31 mouse cellular contexts compared by ENCODE assay signal in the genomic region with DNA sequence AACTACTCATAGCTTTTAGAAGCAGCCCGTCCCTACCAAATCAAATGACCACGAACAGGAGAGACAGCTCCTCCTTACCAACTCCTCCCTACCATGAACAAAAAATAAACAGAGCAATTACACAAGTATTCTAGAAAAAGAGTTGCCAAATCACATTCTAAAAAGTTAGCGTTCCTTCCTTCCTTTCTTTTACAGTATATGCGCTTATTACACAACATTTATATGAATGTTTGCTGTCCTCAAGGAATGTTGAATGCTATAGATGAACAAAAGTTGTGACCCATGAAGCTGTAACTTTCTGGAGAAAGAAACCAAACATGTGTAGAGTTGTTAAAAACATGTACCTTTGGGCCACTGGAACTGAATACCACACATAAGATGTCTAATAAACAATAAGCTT. TPM values are rescaled to one million over a fixed set of nuclear protein-coding genes. Genes with fewer than 3 reads are reported as not detected.
DNase-seq lines count a peak whose midpoint lies in the region; ATAC-seq lines count a peak whose summit lies in the region.
"Had no signal": no experiment of that assay in that cellular context is flagged by ENCODE, and none has a peak within 500 bp of the region (broad histone marks: within the 10 kb centered on the region; RNA-seq: fewer than 3 reads in every experiment).

No protein-coding gene starts in this region.

- H3K4me1 ChIP-seq in heart, embryonic 10.5 days = peaks cover 39% of the 10 kb centered on the region
- peaks cover 28% of the 10 kb centered on the region for H3K4me1 ChIP-seq in heart, embryonic 11.5 days (ENCODE audit: control insufficient read depth, insufficient read depth, low read length)
- peaks cover 40% of the 10 kb centered on the region for H3K4me1 ChIP-seq in heart, embryonic 16.5 days (ENCODE audit: control insufficient read depth, insufficient read depth, low read length)
- peaks cover 27% of the 10 kb centered on the region for H3K4me1 ChIP-seq in lung, embryonic 16.5 days (replicated peaks; ENCODE audit: control insufficient read depth, insufficient read depth, low read length)
- H3K4me1 ChIP-seq: embryonic facial prominence, embryonic 13.5 days; forebrain, embryonic 12.5 days; forebrain, embryonic 15.5 days; hindbrain, embryonic 12.5 days had no signal

- no peak overlapping the region for H3K4me2 ChIP-seq in heart, embryonic 11.5 days
- H3K4me2 ChIP-seq in heart, embryonic 16.5 days (ENCODE audit: low read depth, low read length) = no peak overlapping the region
- H3K4me2 ChIP-seq in lung, embryonic 16.5 days (ENCODE audit: low read depth, low read length) = no peak overlapping the region
- H3K4me2 ChIP-seq: embryonic facial prominence, embryonic 13.5 days; forebrain, embryonic 12.5 days; forebrain, embryonic 15.5 days; hindbrain, embryonic 12.5 days; hindbrain, embryonic 15.5 days had no signal

- H3K27me3 ChIP-seq in heart, embryonic 10.5 days (ENCODE audit: insufficient read depth, poor library complexity, severe bottlenecking) = no peaks in the 10 kb centered on the region
- H3K27me3 ChIP-seq in heart, embryonic 11.5 days (ENCODE audit: control insufficient read depth, insufficient read depth, low read length) = no peaks in the 10 kb centered on the region
- no peaks in the 10 kb centered on the region for H3K27me3 ChIP-seq in heart, embryonic 16.5 days (ENCODE audit: control insufficient read depth, insufficient read depth, low read length)
- no peaks in the 10 kb centered on the region for H3K27me3 ChIP-seq in lung, embryonic 16.5 days (ENCODE audit: control insufficient read depth, insufficient read depth, low read depth, low read length)
- H3K27me3 ChIP-seq: CH12.LX; embryonic facial prominence, embryonic 13.5 days; forebrain, embryonic 12.5 days; forebrain, embryonic 15.5 days; hindbrain, embryonic 12.5 days; hindbrain, embryonic 15.5 days had no signal

- H3K9me3 ChIP-seq in heart, embryonic 10.5 days = no peaks in the 10 kb centered on the region
- no peaks in the 10 kb centered on the region for H3K9me3 ChIP-seq in heart, embryonic 11.5 days (replicated peaks; ENCODE audit: control insufficient read depth, low read length)
- H3K9me3 ChIP-seq in heart, embryonic 16.5 days (replicated peaks; ENCODE audit: control insufficient read depth, low read length) = no peaks in the 10 kb centered on the region
- no peaks in the 10 kb centered on the region for H3K9me3 ChIP-seq in lung, embryonic 16.5 days (ENCODE audit: control insufficient read depth, low read length)
- H3K9me3 ChIP-seq: embryonic facial prominence, embryonic 10.5 days; embryonic facial prominence, embryonic 13.5 days; forebrain, embryonic 12.5 days; forebrain, embryonic 15.5 days; hindbrain, embryonic 12.5 days; hindbrain, embryonic 15.5 days had no signal

- DNase-seq in heart, embryonic 10.5 days (ENCODE audit: low spot score) = no peak
- DNase-seq in heart, postnatal 4 days = no peak
- DNase-seq in lung, postnatal 14 days = no peak
- DNase-seq in right cerebral cortex, adult 2 months (ENCODE audit: low spot score in 2 of 2) = no peak
- DNase-seq: adrenal gland, adult 2 months; adrenal gland, postnatal 14 days; B cell, adult 2 months; cerebellum, adult 11-12 months; cerebellum, adult 8-10 months; cerebellum, postnatal 10 days; cerebellum, postnatal 36 days; embryo, embryonic 11 days; gastrocnemius, postnatal 10 days; gastrocnemius, postnatal 36 days; heart, adult 2 months; heart, postnatal 14 days; kidney, adult 2 months had no signal

- H3K27ac ChIP-seq in heart, embryonic 10.5 days = peak overlapping the region; percentile 6; the same call in 1 of the 2 replicates
- H3K27ac ChIP-seq in heart, embryonic 11.5 days (ENCODE audit: low read depth, low read length) = no peak overlapping the region
- H3K27ac ChIP-seq in heart, embryonic 16.5 days (ENCODE audit: low read length) = peak overlapping the region; percentile 55; the same call in 1 of the 2 replicates
- peak overlapping the region; percentile 32; the same call in 1 of the 2 replicates for H3K27ac ChIP-seq in lung, embryonic 16.5 days (ENCODE audit: low read length)
- H3K27ac ChIP-seq: embryonic facial prominence, embryonic 10.5 days; embryonic facial prominence, embryonic 13.5 days; forebrain, embryonic 12.5 days; forebrain, embryonic 15.5 days; hindbrain, embryonic 12.5 days; hindbrain, embryonic 15.5 days had no signal

- H3K9ac ChIP-seq in heart, embryonic 11.5 days (ENCODE audit: low read depth, low read length) = no peak overlapping the region
- H3K9ac ChIP-seq in heart, embryonic 16.5 days (ENCODE audit: low read length) = no peak overlapping the region
- H3K9ac ChIP-seq in lung, embryonic 16.5 days (ENCODE audit: low read length) = no peak overlapping the region
- H3K9ac ChIP-seq: embryonic facial prominence, embryonic 13.5 days; forebrain, embryonic 12.5 days; forebrain, embryonic 15.5 days; hindbrain, embryonic 12.5 days; hindbrain, embryonic 15.5 days had no signal

- no peak overlapping the region for H3K4me3 ChIP-seq in heart, embryonic 10.5 days
- H3K4me3 ChIP-seq in heart, embryonic 11.5 days (ENCODE audit: low read depth, low read length) = no peak overlapping the region
- no peak overlapping the region for H3K4me3 ChIP-seq in heart, embryonic 16.5 days (ENCODE audit: low read length)
- H3K4me3 ChIP-seq in lung, embryonic 16.5 days (ENCODE audit: low read length) = no peak overlapping the region
- H3K4me3 ChIP-seq: embryonic facial prominence, embryonic 10.5 days; embryonic facial prominence, embryonic 13.5 days; erythroblast, embryonic 14.5 days; forebrain, embryonic 12.5 days; forebrain, embryonic 15.5 days; heart, adult 2 months; hindbrain, embryonic 12.5 days; hindbrain, embryonic 15.5 days had no signal

- H3K36me3 ChIP-seq in heart, embryonic 10.5 days = no peaks in the 10 kb centered on the region
- no peaks in the 10 kb centered on the region for H3K36me3 ChIP-seq in heart, embryonic 11.5 days (ENCODE audit: control insufficient read depth, insufficient read depth, low read length)
- H3K36me3 ChIP-seq in heart, embryonic 16.5 days (ENCODE audit: control insufficient read depth, insufficient read depth) = no peaks in the 10 kb centered on the region
- H3K36me3 ChIP-seq in lung, embryonic 16.5 days (ENCODE audit: control insufficient read depth, insufficient read depth, low read length) = no peaks in the 10 kb centered on the region
- H3K36me3 ChIP-seq: embryonic facial prominence, embryonic 10.5 days; embryonic facial prominence, embryonic 13.5 days; forebrain, embryonic 12.5 days; forebrain, embryonic 15.5 days; G1E; hindbrain, embryonic 12.5 days; hindbrain, embryonic 15.5 days had no signal

- ATAC-seq in heart, embryonic 11.5 days (replicated peaks; ENCODE audit: insufficient number of reproducible peaks, low FRiP score, low TSS enrichment) = no peak
- no peak for ATAC-seq in heart, embryonic 16.5 days (replicated peaks; ENCODE audit: extremely low read depth, insufficient read depth, low FRiP score)
- ATAC-seq in lung, embryonic 16.5 days (ENCODE audit: low read depth) = no peak
- peak; percentile 5; the same call in 1 of the 2 replicates for ATAC-seq in granulocyte monocyte progenitor cell, adult 5-6 weeks (replicated peaks; ENCODE audit: poor library complexity, severe bottlenecking)
- ATAC-seq: forebrain, embryonic 15.5 days; intestine, postnatal 0 days had no signal

- 90% methylated on average over 4 of the region's 4 CpGs for WGBS in heart, embryonic 10.5 days
- WGBS in heart, embryonic 11.5 days (ENCODE audit: insufficient replicate concordance) = 87% methylated on average over 4 of the region's 4 CpGs
- 85% methylated on average over 4 of the region's 4 CpGs for WGBS in heart, embryonic 16.5 days
- 56% methylated on average over 4 of the region's 4 CpGs for WGBS in lung, embryonic 16.5 days

RNA-seq across cellular contexts. Expression of a gene that starts 31.9 kb away (rescaled TPM):
- 58.0 and 93.6 TPM in 2 replicates for polyA plus RNA-seq in heart, embryonic 10.5 days (2016; fragmentation: Nextera tagmentation; extraction: Ambion mirVana)
- 106 and 114 TPM in 2 replicates for polyA plus RNA-seq in heart, embryonic 11.5 days (2014; fragmentation: Nextera tagmentation; extraction: Ambion mirVana)
- 111 and 112 TPM in 2 replicates for polyA plus RNA-seq in heart, embryonic 16.5 days (2015; fragmentation: Nextera tagmentation; extraction: Ambion mirVana)
- total RNA-seq in heart, postnatal 4 days (2021) = 100 to 1,000 TPM; 208 to 210 TPM
- 34.3 and 35.0 TPM in 2 replicates for polyA plus RNA-seq in lung, embryonic 16.5 days (2015; fragmentation: Nextera tagmentation; extraction: Ambion mirVana)
- total RNA-seq in granulocyte monocyte progenitor cell, adult 5-6 weeks (2014; fragmentation: Nextera tagmentation) = 11.8 and 14.5 TPM in 2 replicates
- 8.6 and 14.9 TPM in 2 replicates for total RNA-seq in granulocyte monocyte progenitor cell, adult 5-6 weeks (2017)
- polyA plus RNA-seq: erythroblast, embryonic 14.5 days; G1E had no signal
